Mouse (Mus musculus) heart, adult 2 months (tissue): Measurements from ENCODE around the gene Peg3.

Experiments
- CTCF ChIP-seq: fragments of 200-600 bp; IDR thresholded peaks from 2 replicates; pipeline ENCODE4 v1.8.1; 2022; ENCODE audit warnings: antibody characterized with exemption, mild to moderate bottlenecking, moderate library complexity
- EP300 ChIP-seq: fragments of 200-500 bp; IDR thresholded peaks from 2 replicates; pipeline ENCODE4 v1.6.1; 2011; ENCODE audit warnings: low read depth, low read length, control low read depth; ENCODE audit not compliant: insufficient read depth
- POLR2A ChIP-seq: fragments of 200-500 bp; IDR thresholded peaks from 2 replicates; pipeline ENCODE4 v1.6.1; 2011; ENCODE audit warnings: mild to moderate bottlenecking, low read depth, low read length, control low read depth; ENCODE audit not compliant: insufficient read depth

DNA sequence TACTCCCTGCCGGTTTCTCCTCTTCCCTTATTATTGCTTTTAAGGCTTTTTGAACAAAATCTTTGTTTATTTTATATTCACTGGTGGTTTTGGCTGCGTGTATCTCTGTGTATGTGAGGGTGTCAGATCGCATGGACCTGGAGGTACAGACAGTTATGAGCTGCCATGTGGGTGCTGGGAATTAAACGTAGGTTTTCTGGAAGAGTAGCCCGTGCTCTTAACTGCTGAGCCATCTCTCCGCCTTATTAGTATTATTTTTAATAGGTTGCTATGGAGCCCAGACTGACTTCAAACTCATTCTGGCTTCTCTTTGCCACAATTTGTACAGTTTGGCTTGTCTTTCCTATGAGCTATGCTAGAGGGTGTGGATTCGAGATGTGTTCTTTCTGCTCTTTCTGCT, 66.8 kb downstream of the Peg3 start:
- TF ChIP-seq POLR2A: no peak
- TF ChIP-seq CTCF: no peak
- TF ChIP-seq EP300: no peak
